Mouse (Mus musculus): Measurements from ENCODE around the gene Hoxb9. TPM values are rescaled to one million over a fixed set of nuclear protein-coding genes. Genes with fewer than 3 reads are reported as not detected.

The Hoxb9 gene
- polyA plus RNA-seq, 1 experiment from 2014 or later, result not detected

DNA sequence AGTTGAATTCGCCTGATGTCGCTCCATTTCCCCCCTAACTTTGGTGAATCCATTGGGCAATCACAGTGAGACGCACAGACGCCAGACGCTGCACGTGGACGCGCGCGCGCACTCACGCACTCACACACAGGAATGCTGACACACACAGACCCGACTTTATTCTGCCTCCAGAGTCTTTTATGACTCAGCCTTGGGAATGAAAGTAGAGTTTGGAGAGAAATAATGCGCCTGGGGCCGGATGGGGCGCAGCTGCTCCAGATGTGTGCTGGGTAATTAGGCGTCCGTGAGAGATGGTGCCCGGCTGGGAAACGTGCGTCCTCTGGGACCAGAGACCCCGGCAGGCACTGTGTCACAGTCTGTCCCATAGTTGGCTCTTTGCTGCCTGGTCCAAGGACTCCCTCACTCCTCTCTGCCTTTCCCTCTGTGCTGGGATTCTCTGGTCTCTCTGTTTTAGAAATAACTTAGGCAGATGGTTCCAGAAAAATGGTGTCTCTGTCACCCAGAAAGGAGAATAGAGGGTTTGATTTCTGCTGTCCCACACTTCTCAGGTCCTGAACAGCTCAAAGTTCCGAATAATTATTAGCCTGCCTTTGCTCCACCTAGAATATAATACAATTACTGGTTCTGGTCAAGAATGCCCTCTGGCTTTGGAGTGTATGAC is 10.8 kb upstream of the Hoxb9 start:
- Histone ChIP-seq H3K4me3 (ENCODE audit: control insufficient read depth in 1 of 2, insufficient read depth in 1 of 2, low read depth in 1 of 2, low read length in 2 of 2) (no peak overlapping the region), H3K27me3 (ENCODE audit: control insufficient read depth, insufficient read depth, low read length) (peaks cover 97% of the 10 kb centered on the region), H3K4me2 (ENCODE audit: low read length) (no peak overlapping the region), H3K36me3 (ENCODE audit: control insufficient read depth, insufficient read depth, low read length) (no peaks in the 10 kb centered on the region), H3K27ac (replicated peaks in 1 of 2; ENCODE audit: control insufficient read depth in 1 of 2, insufficient read depth in 1 of 2, low read depth in 2 of 2, low read length in 2 of 2) (no peak overlapping the region), H3K4me1 (ENCODE audit: control insufficient read depth in 2 of 2, insufficient read depth in 2 of 2, low read length in 2 of 2) (no peaks in the 10 kb centered on the region), H3K9ac (ENCODE audit: low read length) (no peak overlapping the region), H3K9me3 (ENCODE audit: control insufficient read depth, low read length) (no peaks in the 10 kb centered on the region)
- ATAC-seq (ENCODE audit: insufficient number of reproducible peaks, insufficient read depth, low FRiP score, low read depth), result no peak
- 2% methylated on average over 23 of the region's 23 CpGs for whole genome bisulfite sequencing

DNA sequence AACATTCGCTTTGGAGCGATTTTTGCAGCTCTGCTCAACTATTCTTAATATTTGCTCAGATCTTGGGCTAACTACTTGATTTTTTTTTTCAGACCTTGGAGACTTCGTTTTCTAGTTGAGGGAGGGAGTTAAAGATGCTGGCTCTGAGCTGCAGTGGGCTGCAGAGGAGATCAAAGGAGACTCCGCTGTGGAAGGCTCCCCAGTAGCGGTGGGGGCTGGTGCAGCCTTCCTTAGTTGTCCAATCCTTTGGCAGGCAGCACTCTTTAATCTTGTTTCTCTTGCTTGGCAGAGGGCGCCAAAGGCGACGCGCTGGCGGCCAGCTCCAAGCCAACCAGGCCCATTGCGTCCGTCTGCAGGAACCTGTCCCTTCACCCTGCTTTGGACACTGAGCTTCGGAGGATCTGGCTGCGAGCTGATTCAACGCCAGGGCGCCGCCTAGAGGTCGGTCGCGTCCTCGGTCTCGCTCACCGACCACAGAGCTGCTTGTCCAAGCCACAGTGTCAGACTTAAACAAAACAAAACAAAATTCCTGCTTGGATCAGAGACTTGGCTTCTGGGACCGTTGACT is 9.8 kb upstream of the Hoxb9 start:
- Histone ChIP-seq H3K4me3 (ENCODE audit: control insufficient read depth in 1 of 2, insufficient read depth in 1 of 2, low read depth in 1 of 2, low read length in 2 of 2) (no peak overlapping the region), H3K4me1 (ENCODE audit: control insufficient read depth in 2 of 2, insufficient read depth in 2 of 2, low read length in 2 of 2) (no peaks in the 10 kb centered on the region), H3K36me3 (ENCODE audit: control insufficient read depth, insufficient read depth, low read length) (no peaks in the 10 kb centered on the region), H3K4me2 (ENCODE audit: low read length) (no peak overlapping the region), H3K27ac (replicated peaks in 1 of 2; ENCODE audit: control insufficient read depth in 1 of 2, insufficient read depth in 1 of 2, low read depth in 2 of 2, low read length in 2 of 2) (no peak overlapping the region), H3K9me3 (ENCODE audit: control insufficient read depth, low read length) (no peaks in the 10 kb centered on the region), H3K27me3 (ENCODE audit: control insufficient read depth, insufficient read depth, low read length) (peaks cover 97% of the 10 kb centered on the region), H3K9ac (ENCODE audit: low read length) (no peak overlapping the region)
- WGBS, result 3% methylated on average over 24 of the region's 24 CpGs
- ATAC-seq (ENCODE audit: insufficient number of reproducible peaks, insufficient read depth, low FRiP score, low read depth), result no peak

DNA sequence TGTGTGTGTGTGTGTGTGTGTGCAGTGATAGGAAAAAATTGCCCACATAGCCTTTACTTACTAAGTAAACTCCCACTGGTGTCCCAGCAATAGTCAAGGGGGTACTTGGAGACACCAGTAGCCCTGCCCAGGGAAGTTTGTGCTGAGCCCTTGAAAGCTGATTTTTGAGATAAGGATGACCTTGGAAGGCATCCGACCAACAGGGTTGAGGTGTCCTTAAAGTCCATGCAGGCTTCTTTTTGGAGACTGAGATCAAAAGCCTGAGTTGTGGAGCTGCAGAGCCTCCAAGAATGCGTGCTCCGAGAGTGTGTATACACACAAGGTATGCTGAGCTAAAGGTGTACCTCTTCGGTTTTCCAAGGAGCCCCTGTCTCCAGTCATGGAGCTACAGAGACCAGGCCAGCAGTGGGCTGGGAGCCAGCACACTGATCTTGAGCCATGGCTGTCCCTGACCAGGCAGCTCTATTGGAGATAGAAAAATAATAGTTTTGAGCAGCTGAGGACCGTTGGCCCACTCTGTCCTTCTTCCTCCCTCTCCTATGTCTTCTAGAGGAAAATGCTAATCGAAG is 8.9 kb upstream of the Hoxb9 start:
- no peak overlapping the region for H3K4me3 ChIP-seq (ENCODE audit: control insufficient read depth in 1 of 2, insufficient read depth in 1 of 2, low read depth in 1 of 2, low read length in 2 of 2)
- H3K36me3 ChIP-seq (ENCODE audit: control insufficient read depth, insufficient read depth, low read length), result no peaks in the 10 kb centered on the region
- no peaks in the 10 kb centered on the region for H3K9me3 ChIP-seq (ENCODE audit: control insufficient read depth, low read length)
- H3K9ac ChIP-seq (ENCODE audit: low read length), result no peak overlapping the region
- H3K27me3 ChIP-seq (ENCODE audit: control insufficient read depth, insufficient read depth, low read length), result peaks cover 98% of the 10 kb centered on the region
- no peak for ATAC-seq (ENCODE audit: insufficient number of reproducible peaks, insufficient read depth, low FRiP score, low read depth)
- H3K4me1 ChIP-seq (ENCODE audit: control insufficient read depth in 2 of 2, insufficient read depth in 2 of 2, low read length in 2 of 2), result no peaks in the 10 kb centered on the region
- H3K27ac ChIP-seq (replicated peaks in 1 of 2; ENCODE audit: control insufficient read depth in 1 of 2, insufficient read depth in 1 of 2, low read depth in 2 of 2, low read length in 2 of 2), result no peak overlapping the region
- 5% methylated on average over 6 of the region's 6 CpGs for WGBS
- H3K4me2 ChIP-seq (ENCODE audit: low read length), result no peak overlapping the region

DNA sequence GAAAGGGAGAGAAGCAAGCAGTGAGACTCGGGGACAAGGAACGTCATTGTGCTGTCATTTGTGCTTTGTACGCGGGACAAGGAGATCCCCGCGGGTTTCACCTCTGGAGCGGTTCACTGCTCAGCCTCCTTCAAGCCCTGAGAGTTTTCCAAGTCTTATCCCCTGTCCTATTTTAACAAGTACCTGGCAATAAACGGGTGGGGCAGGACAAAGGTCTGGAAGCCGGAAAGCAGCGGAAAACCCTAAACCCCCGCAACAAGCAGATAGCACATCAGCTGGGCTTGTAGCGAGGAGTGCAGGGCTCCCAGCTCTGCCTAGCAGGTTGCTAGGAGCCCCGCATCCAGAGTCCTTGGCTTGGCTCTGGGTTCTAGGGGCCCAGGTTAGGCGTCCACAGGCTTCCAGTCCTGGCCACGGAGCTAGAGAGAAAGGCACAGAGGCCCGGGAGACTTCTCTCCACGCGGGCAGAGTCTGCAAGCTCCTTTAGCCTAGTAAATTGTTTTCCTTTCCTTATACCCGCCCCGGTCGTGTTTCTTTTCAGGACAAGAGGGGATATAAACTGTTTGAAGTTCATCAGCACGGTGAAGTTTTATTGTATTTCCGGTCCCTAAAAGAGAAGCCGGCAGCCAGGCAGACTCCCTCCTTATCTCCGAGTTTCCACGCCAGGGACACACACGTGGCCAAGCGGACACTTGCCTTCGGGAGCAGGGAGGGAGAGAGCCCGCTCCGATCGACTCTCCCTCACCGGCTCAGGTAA is 7.4 kb upstream of the Hoxb9 start:
- no peak overlapping the region for H3K9ac ChIP-seq (ENCODE audit: low read length)
- no peaks in the 10 kb centered on the region for H3K4me1 ChIP-seq (ENCODE audit: control insufficient read depth in 2 of 2, insufficient read depth in 2 of 2, low read length in 2 of 2)
- H3K36me3 ChIP-seq (ENCODE audit: control insufficient read depth, insufficient read depth, low read length), result no peaks in the 10 kb centered on the region
- WGBS, result under 1% methylated on average over 33 of the region's 33 CpGs
- no peak overlapping the region for H3K27ac ChIP-seq (replicated peaks in 1 of 2; ENCODE audit: control insufficient read depth in 1 of 2, insufficient read depth in 1 of 2, low read depth in 2 of 2, low read length in 2 of 2)
- no peak overlapping the region for H3K4me3 ChIP-seq (ENCODE audit: control insufficient read depth in 1 of 2, insufficient read depth in 1 of 2, low read depth in 1 of 2, low read length in 2 of 2)
- no peak overlapping the region for H3K4me2 ChIP-seq (ENCODE audit: low read length)
- H3K27me3 ChIP-seq (ENCODE audit: control insufficient read depth, insufficient read depth, low read length), result peaks cover 99% of the 10 kb centered on the region
- H3K9me3 ChIP-seq (ENCODE audit: control insufficient read depth, low read length), result no peaks in the 10 kb centered on the region
- no peak for ATAC-seq (ENCODE audit: insufficient number of reproducible peaks, insufficient read depth, low FRiP score, low read depth)

DNA sequence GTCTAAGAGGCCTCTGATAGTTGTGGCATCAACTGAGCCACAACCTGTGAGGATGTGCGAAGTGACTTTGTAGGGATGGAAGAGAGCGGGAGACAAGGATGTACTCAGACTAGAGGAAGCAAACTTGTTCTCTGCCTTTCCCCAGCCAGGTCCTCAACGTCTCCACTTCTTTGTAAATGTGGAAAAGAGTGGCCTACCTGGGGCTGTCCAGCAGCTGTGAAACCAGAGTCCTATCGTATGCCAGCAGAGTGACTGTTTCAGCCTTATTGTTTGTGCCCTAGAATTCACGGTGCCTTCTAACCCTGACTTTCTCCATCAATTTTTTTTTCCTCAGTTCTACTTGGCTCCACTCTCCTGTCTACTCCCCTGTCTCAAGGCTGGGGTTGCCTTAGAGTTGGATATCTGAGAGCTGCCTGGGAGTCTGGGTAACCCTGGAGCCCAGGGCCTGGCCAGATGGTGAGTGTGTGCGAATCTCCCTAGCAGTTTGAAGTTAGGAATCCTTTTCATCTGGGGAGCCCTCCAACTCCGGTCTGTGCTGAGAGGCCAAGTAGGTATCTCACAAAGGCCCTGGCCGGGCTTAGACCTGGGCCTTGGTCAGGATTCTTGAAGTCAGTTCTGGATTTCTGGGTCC is 6.8 kb upstream of the Hoxb9 start:
- Histone ChIP-seq H3K9ac (ENCODE audit: low read length) (no peak overlapping the region), H3K9me3 (ENCODE audit: control insufficient read depth, low read length) (no peaks in the 10 kb centered on the region), H3K4me1 (ENCODE audit: control insufficient read depth in 2 of 2, insufficient read depth in 2 of 2, low read length in 2 of 2) (no peaks in the 10 kb centered on the region), H3K4me3 (ENCODE audit: control insufficient read depth in 1 of 2, insufficient read depth in 1 of 2, low read depth in 1 of 2, low read length in 2 of 2) (no peak overlapping the region), H3K27ac (replicated peaks in 1 of 2; ENCODE audit: control insufficient read depth in 1 of 2, insufficient read depth in 1 of 2, low read depth in 2 of 2, low read length in 2 of 2) (no peak overlapping the region), H3K27me3 (ENCODE audit: control insufficient read depth, insufficient read depth, low read length) (peaks cover 99% of the 10 kb centered on the region), H3K36me3 (ENCODE audit: control insufficient read depth, insufficient read depth, low read length) (no peaks in the 10 kb centered on the region), H3K4me2 (ENCODE audit: low read length) (no peak overlapping the region)
- WGBS, result 7% methylated on average over 8 of the region's 8 CpGs
- ATAC-seq (ENCODE audit: insufficient number of reproducible peaks, insufficient read depth, low FRiP score, low read depth), result no peak

DNA sequence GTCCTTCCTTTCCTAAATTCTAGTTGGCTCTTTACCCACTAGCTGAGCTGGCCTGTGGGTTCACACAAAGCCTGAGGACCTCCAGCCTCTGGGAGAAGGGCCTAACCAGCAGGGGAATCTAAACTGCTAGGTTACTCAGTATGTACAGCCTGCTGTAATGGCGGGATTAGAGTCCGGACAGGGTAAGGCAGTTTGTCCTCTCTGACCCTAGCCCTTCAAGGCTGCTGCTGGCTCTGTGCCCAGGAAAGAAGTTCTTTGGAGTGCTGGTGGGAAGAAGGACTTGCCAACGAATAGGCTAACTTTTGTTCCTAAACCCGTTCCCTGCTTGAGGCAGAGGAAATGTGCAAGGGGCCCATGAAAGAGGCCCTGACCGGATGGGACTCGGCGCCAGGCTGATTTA is 5.3 kb upstream of the Hoxb9 start:
- WGBS, result 1% methylated on average over 7 of the region's 7 CpGs
- H3K27me3 ChIP-seq (ENCODE audit: control insufficient read depth, insufficient read depth, low read length), result peaks cover 99% of the 10 kb centered on the region
- no peak overlapping the region for H3K4me3 ChIP-seq (ENCODE audit: control insufficient read depth in 1 of 2, insufficient read depth in 1 of 2, low read depth in 1 of 2, low read length in 2 of 2)
- H3K4me1 ChIP-seq (ENCODE audit: control insufficient read depth in 2 of 2, insufficient read depth in 2 of 2, low read length in 2 of 2), result no peaks in the 10 kb centered on the region; a peak in 1 of 4 replicates
- no peaks in the 10 kb centered on the region for H3K9me3 ChIP-seq (ENCODE audit: control insufficient read depth, low read length)
- H3K27ac ChIP-seq (replicated peaks in 1 of 2; ENCODE audit: control insufficient read depth in 1 of 2, insufficient read depth in 1 of 2, low read depth in 2 of 2, low read length in 2 of 2), result no peak overlapping the region
- no peak for ATAC-seq (ENCODE audit: insufficient number of reproducible peaks, insufficient read depth, low FRiP score, low read depth)
- no peaks in the 10 kb centered on the region for H3K36me3 ChIP-seq (ENCODE audit: control insufficient read depth, insufficient read depth, low read length)
- no peak overlapping the region for H3K9ac ChIP-seq (ENCODE audit: low read length)
- H3K4me2 ChIP-seq (ENCODE audit: low read length), result no peak overlapping the region

DNA sequence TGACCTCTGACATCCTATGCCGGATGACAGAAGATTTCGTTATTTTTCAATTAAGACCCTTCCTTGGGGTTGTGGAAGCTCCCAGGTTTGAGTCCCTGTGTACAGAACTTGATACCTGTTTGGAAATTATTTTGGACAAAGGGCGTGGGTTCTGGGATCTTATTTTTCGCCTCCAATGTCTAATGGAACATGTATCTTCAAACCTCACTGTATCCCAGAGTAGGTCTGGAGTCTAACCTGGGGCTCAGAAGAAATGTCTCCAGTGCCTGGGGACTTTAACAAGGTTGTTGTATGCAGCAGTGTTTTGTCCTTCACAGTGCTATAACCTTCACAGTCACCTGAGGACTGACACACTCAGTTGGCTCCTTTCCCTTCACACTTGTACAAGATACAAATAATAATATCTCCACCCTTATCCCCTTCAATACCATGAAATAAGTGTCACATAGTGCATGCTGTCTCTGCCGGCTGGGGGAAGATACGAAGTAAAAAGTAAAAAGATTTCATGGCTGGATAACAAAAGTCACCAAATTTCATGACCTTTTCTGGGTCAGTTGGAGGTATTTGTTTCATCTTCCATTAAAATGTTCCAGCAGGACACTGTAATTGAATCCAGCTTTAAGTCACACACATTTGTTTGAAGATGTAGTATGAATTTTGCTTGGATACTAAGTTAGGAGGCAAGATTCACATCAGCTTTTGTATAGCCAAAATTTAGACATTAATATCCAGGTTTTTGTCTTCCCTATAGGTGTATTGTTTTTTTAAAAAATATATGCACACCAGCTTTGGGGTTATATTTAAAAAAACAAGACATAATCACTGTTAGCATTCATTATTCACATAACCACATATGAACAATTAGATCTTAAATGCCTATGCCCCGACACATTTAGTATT is 4.0 kb upstream of the Hoxb9 start:
- Histone ChIP-seq H3K9me3 (ENCODE audit: control insufficient read depth, low read length) (no peaks in the 10 kb centered on the region), H3K4me2 (ENCODE audit: low read length) (no peak overlapping the region), H3K4me3 (ENCODE audit: control insufficient read depth in 1 of 2, insufficient read depth in 1 of 2, low read depth in 1 of 2, low read length in 2 of 2) (no peak overlapping the region), H3K27me3 (ENCODE audit: control insufficient read depth, insufficient read depth, low read length) (peaks cover 99% of the 10 kb centered on the region), H3K4me1 (ENCODE audit: control insufficient read depth in 2 of 2, insufficient read depth in 2 of 2, low read length in 2 of 2) (peaks cover 0 to 9% of the 10 kb centered on the region in 2 experiments; a peak in 2 of 4 replicates), H3K36me3 (ENCODE audit: control insufficient read depth, insufficient read depth, low read length) (no peaks in the 10 kb centered on the region), H3K9ac (ENCODE audit: low read length) (no peak overlapping the region), H3K27ac (replicated peaks in 1 of 2; ENCODE audit: control insufficient read depth in 1 of 2, insufficient read depth in 1 of 2, low read depth in 2 of 2, low read length in 2 of 2) (no peak overlapping the region)
- WGBS, result 16% methylated on average over 7 of the region's 7 CpGs
- ATAC-seq (ENCODE audit: insufficient number of reproducible peaks, insufficient read depth, low FRiP score, low read depth), result no peak

Measured in heart, embryonic 14.5 days (tissue).